Mouse (Mus musculus): ENCODE data around the gene Cbx7.
"Not testable (repeated sequence)": the region's sequence is repeated elsewhere in the genome, so short reads cannot be mapped to it uniquely, and the experiment has no call there.

Cbx7 gene

DNA sequence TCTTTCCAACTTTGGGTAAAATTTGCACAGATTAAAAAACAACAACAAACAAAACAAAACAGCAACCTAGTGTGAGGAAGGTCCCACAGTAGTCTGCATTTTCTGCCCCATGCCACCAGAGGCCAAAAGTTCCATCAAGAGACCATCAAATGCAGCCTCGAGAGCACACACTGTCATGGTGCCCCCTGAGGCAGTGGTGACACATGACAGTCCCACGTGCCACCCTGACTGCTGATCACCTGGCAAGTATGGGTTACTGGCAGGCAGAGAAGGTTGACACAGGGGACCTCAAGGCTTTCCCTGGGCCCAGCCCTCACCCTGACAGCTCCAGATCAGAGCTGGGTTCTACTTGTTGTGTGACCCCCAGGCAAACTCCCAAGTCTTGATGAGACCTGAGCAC is 51.1 kb downstream of the Cbx7 start:
- DNase-seq (ENCODE audit: low spot score): no peak

DNA sequence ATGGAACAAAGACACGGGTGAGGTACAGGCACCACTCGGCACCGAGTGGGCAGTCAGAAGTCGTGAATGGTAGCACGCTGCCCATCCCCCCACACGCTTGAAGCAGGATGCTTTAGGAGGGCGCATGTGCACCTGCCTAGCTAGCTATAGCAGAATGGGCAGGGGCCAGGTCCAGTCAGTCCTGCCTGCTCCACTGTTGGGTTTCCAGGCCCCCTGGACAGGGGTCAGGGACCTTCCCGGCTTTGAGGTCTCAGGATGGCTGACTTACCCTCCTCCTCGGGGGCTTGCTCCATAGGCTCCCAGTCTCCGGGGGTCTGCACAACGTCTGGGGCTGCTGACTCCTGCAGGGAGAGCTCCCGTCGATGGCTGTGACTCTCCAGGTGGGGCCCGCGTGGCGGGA is 52.4 kb downstream of the Cbx7 start:
- no peak for DNase-seq (ENCODE audit: low spot score)

DNA sequence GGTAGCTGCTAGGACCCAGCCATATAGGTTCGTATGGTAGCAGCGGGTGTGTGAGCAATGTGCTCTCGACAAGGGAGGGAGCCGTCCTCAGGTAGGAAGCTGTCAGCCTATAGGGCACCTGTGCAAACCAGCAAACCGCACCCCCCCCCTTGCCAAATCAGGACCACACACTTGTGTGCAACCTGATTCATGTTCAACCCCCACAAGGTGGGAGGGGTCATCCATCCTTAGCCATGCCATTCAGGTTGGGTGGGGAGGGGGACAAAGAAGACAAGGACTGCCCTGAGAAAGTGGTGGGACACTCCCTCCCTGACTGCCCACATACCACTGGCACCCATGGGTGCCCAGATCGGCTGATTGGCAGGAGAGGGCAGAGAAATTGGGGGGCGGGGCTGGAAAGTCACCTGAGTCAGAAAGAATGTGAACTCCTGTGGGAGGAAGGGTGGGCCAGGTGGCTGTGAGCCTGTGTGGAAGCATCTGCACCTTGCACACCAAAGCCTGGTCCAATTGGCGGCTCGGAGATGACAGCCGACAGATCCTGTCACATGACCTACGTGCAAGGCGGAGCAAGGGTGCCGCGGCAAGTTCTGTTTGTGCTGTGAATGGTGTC is 53.7 kb downstream of the Cbx7 start:
- DNase-seq (ENCODE audit: low spot score): no peak

DNA sequence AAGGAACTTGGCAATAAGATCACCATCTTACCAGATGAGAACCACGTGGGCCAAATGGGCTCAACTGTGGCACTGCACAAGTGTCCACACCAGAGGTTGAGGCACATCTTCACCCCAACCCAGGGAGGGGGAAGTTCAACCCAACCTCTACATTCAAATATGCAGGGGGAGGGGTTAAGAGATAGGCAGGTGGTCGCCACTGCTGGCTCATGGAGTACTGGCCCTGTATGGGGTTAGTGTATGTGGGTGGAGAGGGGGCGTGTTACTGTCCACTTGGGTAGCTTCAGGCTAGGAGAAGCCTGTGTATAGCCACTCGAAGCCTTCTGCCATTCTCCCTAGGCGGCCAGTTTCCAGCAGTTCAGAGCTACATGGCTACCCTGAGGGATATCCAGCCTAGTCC is 54.8 kb downstream of the Cbx7 start:
- no peak for DNase-seq (ENCODE audit: low spot score)

DNA sequence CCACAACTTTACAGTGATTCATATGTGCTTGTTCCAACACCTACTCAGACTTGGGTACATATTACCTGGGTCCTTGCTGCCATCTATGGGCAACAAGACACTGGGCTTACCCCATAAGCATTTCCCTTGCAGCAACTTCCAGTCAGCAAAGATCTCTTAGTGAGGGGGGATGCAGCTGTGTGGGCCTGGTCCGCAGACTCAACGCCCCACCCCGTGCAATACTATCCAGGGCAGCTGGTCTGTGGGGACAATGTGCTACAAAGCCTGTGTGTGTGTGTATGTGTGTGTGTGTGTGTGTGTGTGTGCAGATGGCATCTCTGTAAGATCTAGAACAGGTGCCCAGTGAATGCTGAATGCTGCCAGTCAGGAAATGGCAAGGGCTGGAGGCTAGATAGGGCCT is 56.6 kb downstream of the Cbx7 start:
- DNase-seq (ENCODE audit: low spot score): no peak

DNA sequence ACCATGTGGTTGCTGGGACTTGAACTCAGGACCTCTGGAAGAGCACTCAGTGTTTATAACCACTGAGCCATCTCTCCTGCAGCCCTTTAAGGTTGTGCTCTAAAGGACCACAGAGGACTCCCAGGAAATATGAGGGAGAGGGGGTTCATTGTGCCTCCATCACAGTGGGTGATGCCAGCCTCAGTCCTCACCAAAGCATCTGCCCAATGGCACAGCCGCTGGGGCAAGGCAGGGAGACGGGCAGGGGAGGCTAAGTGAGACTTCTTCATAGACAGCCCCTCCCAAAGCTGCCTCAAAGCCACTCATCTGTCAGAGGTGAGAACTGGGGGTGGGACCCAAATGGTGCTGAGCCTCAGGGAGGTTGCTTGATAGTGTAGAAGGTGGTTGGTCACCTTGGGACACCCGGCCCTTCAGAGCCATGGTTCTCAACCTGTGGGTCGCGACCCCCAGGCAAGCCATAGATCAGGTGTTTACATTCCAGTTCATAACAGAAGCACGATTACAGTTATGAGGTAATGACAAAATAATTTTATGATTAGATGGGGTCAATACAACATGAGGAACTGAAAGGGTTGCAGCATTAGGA is 57.1 kb downstream of the Cbx7 start:
- DNase-seq (ENCODE audit: low spot score): no peak

DNA sequence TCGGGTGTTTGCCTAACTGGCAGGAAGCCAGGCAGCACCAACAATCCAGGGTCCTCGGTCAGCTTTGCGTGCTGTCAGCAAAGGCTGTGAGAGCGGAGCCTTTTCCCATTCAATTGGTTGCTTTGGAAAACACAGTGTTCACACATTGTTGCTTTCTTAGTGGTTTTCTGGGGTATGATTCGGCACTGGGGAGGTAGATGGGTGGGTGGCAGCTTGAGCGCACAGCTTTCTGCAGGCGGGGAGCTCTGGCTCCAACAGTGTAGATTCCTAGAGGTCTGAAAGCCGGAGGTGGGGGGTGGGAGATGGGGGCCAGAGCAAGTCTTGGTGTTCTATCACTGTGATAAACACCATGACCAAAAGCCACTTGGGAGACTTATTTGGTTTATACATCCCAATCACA is 59.6 kb downstream of the Cbx7 start:
- no peak for DNase-seq (ENCODE audit: low spot score)

DNA sequence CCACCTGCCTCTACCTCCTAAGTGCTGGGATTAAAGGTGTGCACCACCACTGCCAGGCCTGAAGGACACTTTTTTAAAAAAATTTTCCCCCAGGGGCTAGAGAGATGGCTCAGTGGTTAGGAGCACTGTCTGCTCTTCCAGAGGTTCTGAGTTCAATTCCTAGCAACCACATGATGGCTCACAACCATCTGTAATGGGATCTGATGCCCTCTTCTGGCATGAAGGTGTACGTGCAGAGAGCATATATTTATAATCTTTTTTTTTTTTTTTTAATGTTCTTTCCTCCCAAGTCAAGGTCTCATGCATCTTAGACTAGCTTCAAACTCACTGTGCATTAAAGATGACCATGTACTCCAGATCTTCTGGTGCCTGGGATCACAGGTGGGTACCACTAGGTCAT is 60.1 kb downstream of the Cbx7 start:
- DNase-seq (ENCODE audit: low spot score): not testable (repeated sequence)

DNA sequence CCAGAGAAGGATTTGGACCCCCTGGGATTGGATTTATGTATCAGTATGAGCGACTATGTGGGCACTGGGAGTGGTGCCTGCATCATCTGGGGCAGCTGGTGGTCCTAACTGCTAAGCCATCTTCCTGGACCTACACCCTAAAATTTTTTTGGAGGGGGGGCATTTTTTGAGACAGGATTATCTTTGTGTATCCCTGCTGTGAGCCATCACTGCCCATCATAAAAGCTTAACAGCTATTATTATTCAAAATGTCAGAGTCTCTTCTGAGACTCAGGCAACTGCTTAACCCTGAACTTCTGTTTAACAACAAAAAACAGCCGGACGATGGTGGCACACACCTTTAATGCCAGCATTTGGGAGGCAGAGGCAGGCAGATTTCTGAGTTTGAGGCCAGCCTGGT is 61.9 kb downstream of the Cbx7 start:
- not testable (repeated sequence) for DNase-seq (ENCODE audit: low spot score)

DNA sequence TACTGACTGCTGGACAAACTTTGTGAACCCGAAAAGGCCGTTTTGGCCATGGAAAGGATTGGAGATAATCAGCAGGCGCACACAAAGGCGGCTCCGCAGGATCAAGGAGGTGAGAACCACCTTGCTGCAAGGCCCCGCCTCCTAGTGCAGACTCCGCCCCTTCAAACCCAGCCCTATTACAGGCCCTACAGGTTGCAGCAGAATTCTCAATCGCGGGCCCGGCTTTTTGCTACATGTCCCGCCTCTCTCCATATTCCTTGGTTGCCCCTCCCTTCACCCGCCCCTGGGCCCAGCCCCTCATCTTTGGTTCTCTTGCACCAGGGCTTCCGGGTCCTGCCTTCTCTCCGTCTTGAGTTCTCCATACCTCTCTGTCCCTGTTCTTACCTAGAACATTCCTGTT is 64.1 kb downstream of the Cbx7 start:
- no peak for DNase-seq (ENCODE audit: low spot score)

DNA sequence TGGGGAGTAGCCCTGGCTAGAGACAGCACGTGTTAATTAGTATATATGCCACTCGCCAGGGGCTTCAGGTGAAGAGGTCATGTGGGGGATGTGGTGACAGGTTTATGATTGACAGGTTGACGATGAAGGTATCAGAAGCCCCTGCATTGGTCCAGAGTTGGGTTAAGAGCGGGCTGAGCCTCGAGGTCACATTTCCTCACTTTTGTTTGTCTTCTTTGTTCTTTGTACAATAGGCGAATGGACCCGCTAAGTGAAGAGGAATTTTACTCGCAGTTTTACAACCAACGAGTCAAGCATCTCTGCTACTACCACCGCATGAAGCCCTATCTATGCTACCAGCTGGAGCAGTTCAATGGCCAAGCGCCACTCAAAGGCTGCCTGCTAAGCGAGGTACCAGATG is 65.7 kb downstream of the Cbx7 start:
- DNase-seq (ENCODE audit: low spot score): no peak

DNA sequence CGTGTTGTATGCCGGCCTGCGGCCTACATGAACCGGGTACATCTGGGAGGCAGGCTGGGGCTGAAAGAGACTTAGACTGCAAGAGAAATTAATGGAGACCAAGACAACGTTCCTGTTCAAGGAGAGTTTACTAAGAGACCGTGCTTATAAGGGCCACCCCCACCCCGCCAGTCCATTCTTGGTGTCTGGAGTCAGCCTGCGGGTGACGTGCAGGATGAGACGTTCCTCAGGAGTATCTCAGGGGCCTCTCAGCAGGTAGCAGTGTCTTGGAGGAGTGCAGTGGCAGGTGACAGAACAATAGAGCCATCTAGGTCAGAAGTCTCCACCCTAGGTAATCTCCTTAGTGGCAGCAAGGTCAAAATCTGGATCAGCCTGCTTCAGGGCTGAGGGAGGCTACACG is 66.2 kb downstream of the Cbx7 start:
- not testable (repeated sequence) for DNase-seq (ENCODE audit: low spot score)

DNA sequence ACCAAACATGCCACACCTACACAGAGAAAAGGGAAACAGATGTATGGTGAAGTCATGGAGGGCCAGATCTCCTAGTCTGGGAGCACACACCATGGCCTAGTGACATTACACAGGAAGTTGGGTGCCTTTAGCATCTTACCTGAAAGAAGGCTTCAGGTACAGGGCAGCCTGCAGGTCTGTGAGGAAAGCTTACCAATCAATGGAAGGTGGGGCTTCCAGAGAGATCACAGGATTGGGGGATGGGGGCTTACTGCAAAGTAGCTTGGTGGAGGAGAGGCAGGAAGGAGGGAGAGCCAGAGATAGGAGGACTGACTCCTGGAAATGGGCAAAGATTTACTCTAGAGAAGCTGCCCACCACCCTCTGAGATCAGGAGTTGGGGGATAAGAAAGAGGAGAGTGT is 67.0 kb downstream of the Cbx7 start:
- DNase-seq (ENCODE audit: low spot score): no peak

DNA sequence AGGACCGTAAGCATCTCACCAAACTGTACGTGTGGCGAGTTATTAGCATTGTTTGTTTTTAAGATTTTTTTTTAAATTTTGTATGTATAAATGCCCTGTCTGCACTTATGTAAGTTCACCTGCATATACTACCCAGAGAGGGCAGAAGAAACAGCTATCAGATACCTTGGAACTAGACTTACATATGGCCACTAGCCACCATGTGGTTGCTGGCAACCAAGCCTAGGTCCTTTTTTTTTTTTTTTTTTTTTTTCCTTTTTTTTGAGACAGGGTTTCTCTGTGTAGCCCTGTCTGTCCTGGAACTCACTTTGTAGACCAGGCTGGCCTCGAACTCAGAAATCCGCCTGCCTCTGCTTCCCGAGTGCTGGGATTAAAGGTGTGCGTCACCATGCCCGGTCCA is 67.8 kb downstream of the Cbx7 start:
- DNase-seq (ENCODE audit: low spot score): not testable (repeated sequence)

DNA sequence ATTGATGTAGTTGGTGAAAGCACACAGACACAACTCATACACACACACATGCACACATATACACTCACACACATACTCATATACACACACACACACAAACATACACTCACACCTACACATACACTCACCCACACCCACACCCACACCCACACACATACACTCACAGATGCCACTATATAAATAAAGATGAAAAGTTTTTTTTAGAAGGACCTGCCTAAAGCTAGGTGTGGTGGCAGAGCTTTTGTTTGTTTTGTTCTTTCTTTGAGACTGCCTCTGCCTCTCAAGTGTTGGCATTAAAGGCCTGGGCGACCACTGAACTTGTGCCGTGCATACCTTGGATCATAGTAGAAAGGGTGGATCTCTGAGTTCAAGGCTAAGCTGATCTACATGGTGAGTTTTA is 69.5 kb downstream of the Cbx7 start:
- DNase-seq (ENCODE audit: low spot score): no peak

DNA sequence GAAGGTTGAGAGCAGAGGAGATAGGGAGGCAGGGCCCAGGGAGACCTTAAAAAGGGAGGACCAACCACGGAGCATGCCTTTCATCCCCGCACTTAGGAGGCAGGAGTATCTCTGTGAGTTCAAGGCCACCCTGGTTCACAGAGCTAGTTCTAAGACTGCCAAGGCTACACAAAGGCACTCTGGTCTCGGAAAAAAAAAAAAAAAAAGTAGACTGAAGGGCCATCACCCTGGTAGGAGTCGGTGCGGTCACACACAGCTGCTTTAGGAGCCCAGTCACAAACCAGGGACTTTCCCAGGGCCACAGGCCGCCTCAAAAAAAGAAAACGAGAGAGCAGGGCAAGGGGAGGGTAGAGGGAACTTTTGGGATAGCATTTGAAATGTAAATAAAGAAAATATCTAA is 70.2 kb downstream of the Cbx7 start:
- no peak for DNase-seq (ENCODE audit: low spot score)

DNA sequence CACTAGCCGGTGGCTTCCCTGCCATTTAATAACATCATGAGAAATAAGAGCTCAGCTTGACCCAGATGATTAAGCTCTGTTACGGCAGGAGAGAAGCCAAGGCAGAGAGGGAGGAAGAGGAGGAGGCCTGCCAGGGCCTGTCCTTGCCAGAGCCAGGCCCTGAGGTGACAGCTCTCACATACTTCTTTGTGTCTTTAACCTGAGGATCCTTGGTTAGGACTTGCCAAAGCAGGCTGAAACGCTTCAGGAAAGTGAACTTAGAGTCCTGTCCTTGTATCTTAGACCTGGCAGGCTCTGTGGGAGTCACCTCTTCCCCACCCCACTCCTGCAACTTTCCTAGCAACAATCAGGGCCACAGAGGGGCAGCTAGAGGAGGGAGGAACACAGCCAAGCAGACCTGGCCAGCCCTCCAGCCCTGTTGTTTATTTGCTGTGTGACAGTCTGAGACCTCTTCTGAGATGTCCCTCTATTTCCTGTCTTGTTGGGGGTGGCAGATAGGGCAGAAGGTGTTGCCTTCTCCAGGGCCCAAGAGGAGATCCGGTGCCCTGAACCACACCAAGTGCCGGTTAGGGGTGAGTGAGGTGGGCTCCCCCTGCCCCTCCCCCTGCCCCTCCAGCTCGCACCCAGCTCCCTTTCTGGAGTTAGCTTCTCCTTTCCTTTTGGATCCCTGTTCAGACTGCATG is 71.0 kb downstream of the Cbx7 start:
- no peak for DNase-seq (ENCODE audit: low spot score)

DNA sequence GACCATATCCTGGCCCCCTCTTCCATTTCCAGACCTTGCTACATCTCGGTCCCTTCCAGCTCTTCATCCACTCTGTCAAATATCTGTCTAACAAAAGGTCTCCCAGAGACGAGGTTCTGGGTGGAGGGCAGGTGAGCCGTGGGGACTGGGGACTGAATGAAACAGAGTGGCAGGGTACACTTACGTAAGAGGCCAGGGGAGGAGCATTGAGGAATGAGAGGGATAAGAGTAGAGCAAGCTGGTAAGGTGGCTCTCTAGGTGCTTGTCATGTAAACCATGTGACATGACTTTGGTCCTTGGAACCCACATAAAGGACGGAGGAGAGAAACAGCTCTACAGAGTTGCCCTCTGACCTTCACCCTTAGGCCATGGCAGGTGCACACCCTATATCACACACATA is 71.9 kb downstream of the Cbx7 start:
- no peak for DNase-seq (ENCODE audit: low spot score)

DNA sequence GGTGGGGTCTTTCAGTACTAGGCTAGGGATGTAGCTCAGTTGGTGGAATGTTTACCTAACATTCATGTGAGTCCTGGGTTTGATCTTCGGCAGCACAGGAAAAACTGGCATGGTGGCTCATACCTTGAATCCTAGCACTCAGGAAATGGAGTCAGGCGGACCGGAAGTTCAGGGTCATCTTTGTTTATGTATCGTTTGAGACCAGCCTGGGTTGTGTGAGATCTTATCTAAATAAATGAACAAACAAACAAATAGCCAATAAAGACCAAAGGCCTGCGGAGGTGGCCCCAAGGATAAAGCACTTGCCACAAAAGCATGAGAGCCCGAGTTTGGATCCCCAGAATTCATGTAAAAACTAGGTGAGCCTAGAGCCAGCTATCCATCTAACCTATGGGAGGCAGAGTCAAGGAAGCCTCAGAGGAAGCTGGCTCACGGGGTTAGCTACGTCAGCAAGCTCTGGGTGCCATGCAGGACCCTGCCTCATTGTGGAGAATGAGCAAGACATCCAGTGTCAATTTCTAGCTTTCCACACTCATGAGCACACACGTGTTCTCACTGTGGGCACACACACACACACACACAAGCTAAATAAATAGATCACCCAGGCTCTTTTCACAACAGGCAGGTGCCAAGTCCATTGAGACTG is 74.7 kb downstream of the Cbx7 start:
- DNase-seq (ENCODE audit: low spot score): no peak

DNA sequence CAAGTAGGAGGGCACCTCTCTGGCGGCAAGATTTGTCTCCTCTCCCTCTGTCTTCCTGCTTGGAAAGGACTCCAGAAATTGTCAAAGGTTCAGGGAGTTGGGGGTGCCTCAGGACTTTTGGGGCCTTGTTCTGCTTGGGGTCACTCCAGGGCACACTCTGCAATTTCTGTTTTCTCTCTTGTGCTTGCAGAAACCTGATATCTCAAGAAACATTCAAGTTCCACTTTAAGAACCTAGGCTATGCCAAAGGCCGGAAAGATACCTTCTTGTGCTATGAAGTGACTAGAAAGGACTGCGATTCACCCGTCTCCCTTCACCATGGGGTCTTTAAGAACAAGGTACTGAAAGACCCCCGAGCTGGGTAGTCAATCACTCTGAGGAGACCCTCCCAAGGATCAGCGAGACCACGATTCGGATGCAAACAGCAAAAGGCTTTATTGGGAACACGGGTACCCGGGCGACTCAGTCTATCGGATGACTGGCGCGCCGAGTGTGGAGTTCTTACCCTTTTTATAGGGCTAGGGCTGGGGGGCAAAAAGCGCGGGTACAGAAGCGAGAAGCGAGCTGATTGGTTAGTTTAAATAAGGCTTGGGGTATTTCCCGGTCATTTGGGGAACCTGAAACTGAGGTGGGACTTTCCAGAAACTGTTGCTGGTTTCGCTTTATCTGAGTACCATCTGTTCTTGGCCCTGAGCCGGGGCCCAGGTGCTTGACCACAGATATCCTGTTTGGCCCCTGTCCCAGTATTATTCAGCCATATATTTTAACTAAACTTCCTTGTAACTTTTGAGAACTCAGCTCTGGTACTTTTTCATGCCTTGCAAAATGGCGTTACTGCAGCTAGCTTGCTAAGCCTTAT is 75.5 kb downstream of the Cbx7 start:
- not testable (repeated sequence) for DNase-seq (ENCODE audit: low spot score)

DNA sequence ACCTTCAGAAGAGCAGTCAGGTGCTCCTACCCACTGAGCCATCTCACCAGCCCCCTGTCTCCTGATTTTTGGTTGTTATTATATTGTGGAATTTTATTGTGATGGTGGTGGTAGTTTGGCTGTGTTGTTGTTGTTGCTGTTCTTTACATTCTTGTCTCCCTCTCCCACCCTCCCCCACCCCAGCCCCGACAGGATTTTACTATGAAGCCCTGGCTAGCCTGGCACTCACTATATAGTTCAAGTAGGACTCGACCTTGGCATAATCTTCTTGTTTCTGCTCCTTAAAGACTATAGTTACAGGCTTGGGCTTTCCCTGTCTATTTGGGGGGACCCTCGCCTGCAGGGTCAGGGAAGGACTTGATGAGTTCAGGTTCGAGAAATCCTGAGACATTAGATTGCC is 76.6 kb downstream of the Cbx7 start:
- no peak for DNase-seq (ENCODE audit: low spot score)

DNA sequence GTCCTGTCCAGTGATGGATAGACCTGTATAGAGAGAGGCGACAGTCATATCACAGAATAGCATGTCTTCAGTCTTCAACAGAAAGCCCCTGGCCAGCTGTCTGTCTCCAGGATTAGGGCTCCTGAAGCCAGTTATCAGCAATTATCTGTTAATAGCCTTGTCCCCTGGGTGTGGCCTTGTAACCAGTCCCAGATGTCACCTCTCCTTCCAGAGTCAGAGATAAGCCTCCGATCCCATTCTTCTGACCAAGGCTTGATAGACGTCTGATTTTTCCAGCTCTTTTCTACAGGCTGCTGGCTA is 77.1 kb downstream of the Cbx7 start:
- DNase-seq (ENCODE audit: low spot score): no peak

Data from ovary, postnatal 14 days (tissue).